Mouse (Mus musculus) thymus, postnatal 10 days (tissue): Measurements from ENCODE around the gene Olfr1023.

Source experiments
- DNase-seq, 2 experiments: peaks; one replicate each; pipeline ENCODE4 v3.0.0; 2021; ENCODE audit warnings: low spot score in 2 of 2

The Olfr1023 gene

GRCm38 (mm10) chr2:85885340-85885739 is at the start of gene Olfr1023:
TSS of gene Olfr1023 (plus strand) at chr2:85885640.
- no peak for DNase-seq

GRCm38 (mm10) chr2:85845383-85845782 is 40.1 kb upstream of the Olfr1023 start, which contains the start of gene Olfr1019:
TSS of gene Olfr1019 (minus strand) at chr2:85845483.
- DNase-seq: no peak

- no peak for DNase-seq
Observed at GRCm38 (mm10) chr2:85846730-85847129, 38.7 kb upstream of the Olfr1023 start, which contains the start of gene Olfr1020. TSS of gene Olfr1020 (plus strand) at chr2:85847030.

- no peak for DNase-seq
Observed at GRCm38 (mm10) chr2:85868294-85868693, 17.1 kb upstream of the Olfr1023 start, which contains the start of gene Olfr1022. TSS of gene Olfr1022 (plus strand) at chr2:85868594.

- no peak for DNase-seq
Observed at GRCm38 (mm10) chr2:85904952-85905351, 19.5 kb downstream of the Olfr1023 start, which contains the start of gene Olfr1024. TSS of gene Olfr1024 (minus strand) at chr2:85905052.

GRCm38 (mm10) chr2:85913197-85913596 is 27.8 kb downstream of the Olfr1023 start:
- DNase-seq: no peak

- no peak for DNase-seq
Observed at GRCm38 (mm10) chr2:85914893-85915292, 29.5 kb downstream of the Olfr1023 start, which contains the start of gene Olfr1025-ps1. TSS of gene Olfr1025-ps1 (plus strand) at chr2:85915193.

GRCm38 (mm10) chr2:85921258-85921657 is 35.8 kb downstream of the Olfr1023 start, which contains the start of gene Olfr1026:
TSS of gene Olfr1026 (plus strand) at chr2:85921558.
- no peak for DNase-seq
